In the genomic region with DNA sequence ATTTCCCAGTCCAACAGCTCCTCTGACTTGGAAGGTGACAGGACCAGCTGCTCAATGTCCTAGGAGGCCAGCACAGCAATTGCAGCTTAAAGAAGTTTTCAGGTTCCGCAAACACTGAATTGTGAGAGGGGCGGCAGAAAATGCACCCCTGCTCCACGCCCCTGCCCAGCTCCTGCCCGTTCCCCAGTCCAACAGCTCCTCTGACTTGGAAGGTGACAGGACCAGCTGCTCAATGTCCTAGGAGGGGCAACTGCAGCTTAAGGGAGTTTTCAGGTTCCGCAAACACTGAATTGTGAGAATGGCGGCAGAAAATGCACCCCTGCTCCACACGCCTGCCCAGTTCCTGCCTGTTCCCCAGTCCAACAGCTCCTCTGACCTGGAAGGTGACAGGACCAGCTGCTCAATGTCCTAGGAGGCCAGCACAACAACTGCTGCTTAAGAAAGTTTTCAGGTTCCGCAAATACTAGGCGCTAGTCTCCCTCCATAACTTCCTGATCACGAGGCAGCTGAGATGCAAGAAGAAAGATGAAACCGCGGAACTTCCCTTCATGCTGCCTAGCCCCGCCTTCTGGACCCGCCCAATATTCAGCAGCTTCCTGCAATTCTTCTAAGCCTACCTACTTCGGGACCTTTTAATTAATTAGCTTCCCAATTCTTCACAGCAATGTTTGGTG, we compare ENCODE assay signal across 8 mouse cellular contexts. TPM values are rescaled to one million over a fixed set of nuclear protein-coding genes. Genes with fewer than 3 reads are reported as not detected.
A peak's percentile ranks its signal among the peaks of the same experiment; 100 is the strongest.
DNase-seq lines count a peak whose midpoint lies in the region; ATAC-seq and TF ChIP-seq lines count a peak whose summit lies in the region.
"Not testable (repeated sequence)": the region's sequence is repeated elsewhere in the genome, so short reads cannot be mapped to it uniquely, and the experiment has no call there.

A gene (minus strand): TSS at position 497 of the 674 bp plus-strand sequence.

- peak; percentile 74 to 76 for DNase-seq in B cell, adult 2 months
- DNase-seq in forebrain, embryonic 11.5 days (ENCODE audit: low spot score): peak; percentile 66
- DNase-seq in heart, postnatal 0 days (ENCODE audit: low spot score): peak; percentile 59
- peak; percentile 12 for DNase-seq in midbrain, postnatal 0 days (ENCODE audit: low spot score)
- peak; percentile 86 for DNase-seq in splenic B cell, adult 2 months (ENCODE audit: low read depth, low spot score)

- H3K36me3 ChIP-seq in forebrain, embryonic 11.5 days (ENCODE audit: control insufficient read depth, insufficient read depth, low read length); heart, postnatal 0 days (replicated peaks; ENCODE audit: control insufficient read depth, insufficient read depth, low read length); kidney, embryonic 14.5 days (ENCODE audit: control insufficient read depth, insufficient read depth, low read length); liver, embryonic 16.5 days (ENCODE audit: control insufficient read depth, insufficient read depth); midbrain, postnatal 0 days (ENCODE audit: insufficient read depth, low read length); splenic B cell, adult 2 months (ENCODE audit: control insufficient read depth, insufficient read depth, low read length, poor library complexity, severe bottlenecking): not testable (repeated sequence)

- peak within 1 kb of the TSS; percentile 66 for H3K9ac ChIP-seq in forebrain, embryonic 11.5 days (ENCODE audit: low read length)
- peak within 1 kb of the TSS; percentile 56 for H3K9ac ChIP-seq in heart, postnatal 0 days (replicated peaks; ENCODE audit: low read depth, low read length)
- peak within 1 kb of the TSS; percentile 58 for H3K9ac ChIP-seq in kidney, embryonic 14.5 days (ENCODE audit: low read depth, low read length)
- H3K9ac ChIP-seq in liver, embryonic 16.5 days (ENCODE audit: low read depth, low read length): peak within 1 kb of the TSS; percentile 65
- not testable (repeated sequence) for H3K9ac ChIP-seq in midbrain, postnatal 0 days (replicated peaks; ENCODE audit: low read length, poor library complexity, severe bottlenecking)

- H3K4me2 ChIP-seq in forebrain, embryonic 11.5 days (ENCODE audit: low read depth, low read length, severe bottlenecking): peak within 1 kb of the TSS; percentile 53
- peak within 1 kb of the TSS; percentile 68 for H3K4me2 ChIP-seq in heart, postnatal 0 days (ENCODE audit: low read depth, low read length)
- peak within 1 kb of the TSS; percentile 54 for H3K4me2 ChIP-seq in kidney, embryonic 14.5 days (replicated peaks; ENCODE audit: low read depth, low read length)
- H3K4me2 ChIP-seq in liver, embryonic 16.5 days (ENCODE audit: low read depth, low read length): peak within 1 kb of the TSS; percentile 68
- peak within 1 kb of the TSS; percentile 51; the same call in 1 of the 2 replicates for H3K4me2 ChIP-seq in midbrain, postnatal 0 days (ENCODE audit: low read depth, low read length, poor library complexity, severe bottlenecking)

- WGBS in bone marrow, adult 2 months: 15% methylated on average over 15 of the region's 15 CpGs
- 7% methylated on average over 15 of the region's 15 CpGs for WGBS in forebrain, embryonic 11.5 days
- 5% methylated on average over 15 of the region's 15 CpGs for WGBS in heart, postnatal 0 days
- WGBS in kidney, embryonic 14.5 days: 9% methylated on average over 15 of the region's 15 CpGs
- 10% methylated on average over 15 of the region's 15 CpGs for WGBS in liver, embryonic 16.5 days (ENCODE audit: insufficient replicate concordance)
- WGBS in midbrain, postnatal 0 days: 9% methylated on average over 15 of the region's 15 CpGs

- TF ChIP-seq EP300 in heart, postnatal 0 days (IDR thresholded peaks at IDR 0.05; ENCODE audit: low read depth): not testable (repeated sequence)

- H3K27me3 ChIP-seq in forebrain, embryonic 11.5 days (ENCODE audit: control insufficient read depth, insufficient read depth, low read length); heart, postnatal 0 days (ENCODE audit: control insufficient read depth, insufficient read depth, low read length); kidney, embryonic 14.5 days (ENCODE audit: control insufficient read depth, insufficient read depth, low read length); liver, embryonic 16.5 days (ENCODE audit: control insufficient read depth, insufficient read depth, low read depth, low read length); midbrain, postnatal 0 days (ENCODE audit: insufficient read depth, low read length); splenic B cell, adult 2 months (ENCODE audit: control insufficient read depth, insufficient read depth, low read length, poor library complexity, severe bottlenecking): not testable (repeated sequence)

- 0 out of 2 replicates have a peak, but pooled peaks have one; percentile 25 for TF ChIP-seq POLR2A in bone marrow, adult 2 months (IDR thresholded peaks at IDR 0.05; ENCODE audit: borderline replicate concordance, control insufficient read depth, low read depth, low read length)

- H3K4me1 ChIP-seq in bone marrow, adult 2 months (ENCODE audit: control insufficient read depth, insufficient read depth, low read length); forebrain, embryonic 11.5 days (replicated peaks; ENCODE audit: control insufficient read depth, insufficient read depth, low read length); heart, postnatal 0 days (ENCODE audit: control insufficient read depth, insufficient read depth); kidney, embryonic 14.5 days (ENCODE audit: control insufficient read depth, insufficient read depth, low read length); liver, embryonic 16.5 days (ENCODE audit: control insufficient read depth, low read depth, low read length); midbrain, postnatal 0 days (ENCODE audit: insufficient read depth, low read length): not testable (repeated sequence)

- not testable (repeated sequence) for TF ChIP-seq CTCF in bone marrow, adult 2 months (IDR thresholded peaks at IDR 0.05; ENCODE audit: control insufficient read depth, insufficient read depth, low read length); heart, postnatal 0 days (IDR thresholded peaks at IDR 0.05; ENCODE audit: low read depth); midbrain, postnatal 0 days (IDR thresholded peaks at IDR 0.05)

- peak; percentile 64 for ATAC-seq in forebrain, embryonic 11.5 days (replicated peaks; ENCODE audit: low FRiP score)
- ATAC-seq in heart, postnatal 0 days (ENCODE audit: insufficient read depth, low read depth): peak; percentile 66; the same call in 1 of the 2 replicates
- peak; percentile 92 for ATAC-seq in kidney, embryonic 14.5 days (ENCODE audit: low FRiP score, low TSS enrichment)
- ATAC-seq in liver, embryonic 16.5 days (ENCODE audit: low read depth): peak; percentile 62
- not testable (repeated sequence) for ATAC-seq in midbrain, postnatal 0 days (ENCODE audit: low FRiP score)

- not testable (repeated sequence) for H3K9me3 ChIP-seq in forebrain, embryonic 11.5 days (ENCODE audit: control insufficient read depth, low read length); heart, postnatal 0 days (replicated peaks; ENCODE audit: control insufficient read depth, low read length); kidney, embryonic 14.5 days (ENCODE audit: control insufficient read depth, low read length); liver, embryonic 16.5 days (replicated peaks; ENCODE audit: control insufficient read depth, low read length); midbrain, postnatal 0 days (ENCODE audit: low read length)

- peak within 1 kb of the TSS; percentile 76 for H3K27ac ChIP-seq in bone marrow, adult 2 months (ENCODE audit: control insufficient read depth, insufficient read depth, low read depth, low read length, poor library complexity)
- not testable (repeated sequence) for H3K27ac ChIP-seq in forebrain, embryonic 11.5 days (ENCODE audit: low read depth, low read length); midbrain, postnatal 0 days (ENCODE audit: low read depth, low read length)
- peak within 1 kb of the TSS; percentile 79 for H3K27ac ChIP-seq in heart, postnatal 0 days (ENCODE audit: low read depth)
- H3K27ac ChIP-seq in kidney, embryonic 14.5 days (ENCODE audit: low read depth, low read length): peak within 1 kb of the TSS; percentile 62; the same call in 1 of the 2 replicates
- H3K27ac ChIP-seq in liver, embryonic 16.5 days (ENCODE audit: low read length): peak within 1 kb of the TSS; percentile 53

- peak within 1 kb of the TSS; percentile 74 for H3K4me3 ChIP-seq in bone marrow, adult 2 months (replicated peaks; ENCODE audit: control insufficient read depth, low read depth, low read length)
- peak within 1 kb of the TSS; percentile 42 for H3K4me3 ChIP-seq in forebrain, embryonic 11.5 days (ENCODE audit: low read depth, low read length)
- peak within 1 kb of the TSS; percentile 59 for H3K4me3 ChIP-seq in heart, postnatal 0 days (ENCODE audit: low read depth, low read length)
- H3K4me3 ChIP-seq in kidney, embryonic 14.5 days (ENCODE audit: low read length): peak within 1 kb of the TSS; percentile 51
- H3K4me3 ChIP-seq in liver, embryonic 16.5 days (ENCODE audit: low read depth, low read length): peak within 1 kb of the TSS; percentile 65
- peak within 1 kb of the TSS; percentile 32 for H3K4me3 ChIP-seq in midbrain, postnatal 0 days (ENCODE audit: low read depth, low read length)

RNA-seq across cellular contexts. Expression of the gene that starts here (rescaled TPM):
- 6.1 and 13.8 TPM in 2 replicates for polyA plus RNA-seq in bone marrow, adult 2 months (2011; ENCODE audit: insufficient read depth, insufficient read length, low replicate concordance, missing spikeins)
- 7.6 and 9.7 TPM in 2 replicates for polyA plus RNA-seq in forebrain, embryonic 11.5 days (2014; fragmentation: Nextera tagmentation; extraction: Ambion mirVana)
- 2.2 and 8.4 TPM in 2 replicates for total RNA-seq in heart, postnatal 0 days (2014; rRNA removed; ENCODE audit: low replicate concordance)
- polyA plus RNA-seq in heart, postnatal 0 days (2015; fragmentation: Nextera tagmentation; extraction: Ambion mirVana): 7.2 and 8.2 TPM in 2 replicates
- 11.0 and 14.9 TPM in 2 replicates for polyA plus RNA-seq in kidney, embryonic 14.5 days (2014; fragmentation: Nextera tagmentation; extraction: Ambion mirVana)
- 3.2 and 3.4 TPM in 2 replicates for polyA plus RNA-seq in liver, embryonic 16.5 days (2015; fragmentation: Nextera tagmentation; extraction: Ambion mirVana)
- 3.1 and 3.7 TPM in 2 replicates for total RNA-seq in midbrain, postnatal 0 days (2014; rRNA removed)
- 3.1 and 3.3 TPM in 2 replicates for polyA plus RNA-seq in midbrain, postnatal 0 days (2015; fragmentation: Nextera tagmentation; extraction: Ambion mirVana)

Comparison
In these comparisons a context has a peak if more than half of its experiments do, and no peak if none do; other contexts are left out.
1. DNase-seq: peak in every context shown above with its lines; median percentile 86 in splenic B cell, adult 2 months; 75 in B cell, adult 2 months; 66 in forebrain, embryonic 11.5 days; 59 in heart, postnatal 0 days; 12 in midbrain, postnatal 0 days.